In genomic region chr5:33932413-33932812, GRCm38 (mm10) we compare ENCODE assay signal across 24 mouse cellular contexts. TPM values are rescaled to one million over a fixed set of nuclear protein-coding genes. Genes with fewer than 3 reads are reported as not detected.
A peak's percentile ranks its signal among the peaks of the same experiment; 100 is the strongest.
DNase-seq lines count a peak whose midpoint lies in the region; ATAC-seq and TF ChIP-seq lines count a peak whose summit lies in the region.
"Had no signal": no experiment of that assay in that cellular context is flagged by ENCODE, and none has a peak within 500 bp of the region (broad histone marks: within the 10 kb centered on the region; RNA-seq: fewer than 3 reads in every experiment).

No protein-coding gene starts in this region.

- TF ChIP-seq EP300 in MEL (IDR thresholded peaks at IDR 0.05; ENCODE audit: low read depth in 1 of 2, low read length in 2 of 2): no peak

- H3K9me3 ChIP-seq in liver, embryonic 12.5 days (replicated peaks): peaks cover 7% of the 10 kb centered on the region; the same call in 1 of the 2 replicates
- H3K9me3 ChIP-seq in MEL (replicated peaks; ENCODE audit: insufficient read depth, low read length): no peaks in the 10 kb centered on the region
- H3K9me3 ChIP-seq in hindbrain, embryonic 10.5 days: peaks cover 18% of the 10 kb centered on the region; the same call in 1 of the 2 replicates
- H3K9me3 ChIP-seq in midbrain, embryonic 10.5 days (replicated peaks): peaks cover 19% of the 10 kb centered on the region
- H3K9me3 ChIP-seq: embryonic facial prominence, embryonic 13.5 days; hindbrain, embryonic 12.5 days had no signal

- H3K36me3 ChIP-seq in liver, adult 2 months (ENCODE audit: control insufficient read depth, insufficient read depth, low read length): peaks cover 13% of the 10 kb centered on the region; the same call in 1 of the 2 replicates
- H3K36me3 ChIP-seq in liver, embryonic 12.5 days: peaks cover 47% of the 10 kb centered on the region
- peaks cover 28 to 42% of the 10 kb centered on the region in 2 experiments for H3K36me3 ChIP-seq in MEL (ENCODE audit: control insufficient read depth in 1 of 2, insufficient read depth in 2 of 2, low read length in 2 of 2)
- peaks cover 58% of the 10 kb centered on the region for H3K36me3 ChIP-seq in hindbrain, embryonic 10.5 days
- H3K36me3 ChIP-seq in midbrain, embryonic 10.5 days: peaks cover 62% of the 10 kb centered on the region

- H3K4me2 ChIP-seq in liver, embryonic 12.5 days: no peak overlapping the region
- H3K4me2 ChIP-seq: embryonic facial prominence, embryonic 13.5 days; forebrain, embryonic 12.5 days; heart, embryonic 13.5 days; hindbrain, embryonic 12.5 days had no signal

- peak; percentile 40 for DNase-seq in liver, adult 2 months (ENCODE audit: extremely low read depth, low read depth, low spot score)
- DNase-seq in A20 (ENCODE audit: low read depth, low spot score) (peak; percentile 59), MEL (ENCODE audit: low read depth, low spot score) (peak; percentile 37)
- DNase-seq in hindbrain, embryonic 10.5 days (ENCODE audit: low spot score): no peak
- no peak for DNase-seq in midbrain, embryonic 10.5 days (ENCODE audit: low spot score)
- DNase-seq: adrenal gland, postnatal 10 days; B cell, adult 2 months; cerebellum, adult 11-12 months; cerebellum, adult 9-10 months; cerebellum, postnatal 25 days; gastrocnemius, postnatal 10 days; heart, postnatal 36 days; kidney, adult 11 months had no signal

- TF ChIP-seq RAD21 in MEL (IDR thresholded peaks at IDR 0.05; ENCODE audit: low read depth, low read length): no peak

- no peak overlapping the region for H3K9ac ChIP-seq in liver, adult 2 months (ENCODE audit: low read depth, low read length)
- no peak overlapping the region for H3K9ac ChIP-seq in liver, embryonic 12.5 days
- no peak overlapping the region for H3K9ac ChIP-seq in MEL (ENCODE audit: control insufficient read depth, low read depth, low read length, poor library complexity, severe bottlenecking)
- H3K9ac ChIP-seq: embryonic facial prominence, embryonic 13.5 days; forebrain, embryonic 12.5 days; heart, embryonic 13.5 days; hindbrain, embryonic 12.5 days had no signal

- no peak for TF ChIP-seq POLR2A in liver, adult 2 months (IDR thresholded peaks at IDR 0.05; ENCODE audit: extremely low read depth, insufficient read depth, low read length)
- no peak for TF ChIP-seq POLR2A in MEL (IDR thresholded peaks at IDR 0.05; ENCODE audit: control insufficient read depth in 1 of 2, insufficient read depth in 1 of 2, low read depth in 1 of 2, low read length in 2 of 2, poor library complexity in 1 of 2)

- peaks cover 35% of the 10 kb centered on the region for H3K79me2 ChIP-seq in liver, adult 2 months (ENCODE audit: control insufficient read depth, insufficient read depth, low read length)
- peaks cover 51% of the 10 kb centered on the region for H3K79me2 ChIP-seq in MEL (ENCODE audit: control insufficient read depth, insufficient read depth, low read length, poor library complexity)

- ATAC-seq in liver, embryonic 12.5 days: no peak
- ATAC-seq in megakaryocyte, adult 5-6 weeks (ENCODE audit: poor library complexity, severe bottlenecking): peak; percentile 55
- no peak for ATAC-seq in activated CD4-positive, CD25-positive, alpha-beta regulatory T cell, adult 4 months
- ATAC-seq: CD4-positive, CD25-positive, alpha-beta regulatory T cell, adult 4 months; forebrain, embryonic 16.5 days; hindbrain, embryonic 16.5 days; inflammation-experienced regulatory T-cells, adult 6 months had no signal

- H3K27me3 ChIP-seq in liver, adult 2 months (ENCODE audit: control insufficient read depth, insufficient read depth, low read length): no peaks in the 10 kb centered on the region
- no peaks in the 10 kb centered on the region for H3K27me3 ChIP-seq in liver, embryonic 12.5 days (replicated peaks)
- H3K27me3 ChIP-seq in MEL (ENCODE audit: control insufficient read depth in 1 of 2, insufficient read depth in 2 of 2, low read length in 2 of 2): no peaks in the 10 kb centered on the region
- no peaks in the 10 kb centered on the region for H3K27me3 ChIP-seq in hindbrain, embryonic 10.5 days (ENCODE audit: insufficient read depth, poor library complexity, severe bottlenecking)
- no peaks in the 10 kb centered on the region for H3K27me3 ChIP-seq in midbrain, embryonic 10.5 days (ENCODE audit: low read depth, poor library complexity, severe bottlenecking)
- H3K27me3 ChIP-seq: embryonic facial prominence, embryonic 13.5 days; forebrain, embryonic 12.5 days; heart, embryonic 13.5 days; hindbrain, embryonic 12.5 days had no signal

- 54% methylated on average over 2 of the region's 2 CpGs for WGBS in liver, adult 2 months
- WGBS in liver, embryonic 12.5 days (ENCODE audit: insufficient replicate concordance): 61% methylated on average over 2 of the region's 2 CpGs
- WGBS in hindbrain, embryonic 10.5 days: 76% methylated on average over 2 of the region's 2 CpGs
- WGBS in midbrain, embryonic 10.5 days: 84% methylated on average over 2 of the region's 2 CpGs

- no peak overlapping the region for H3K4me3 ChIP-seq in liver, adult 2 months (ENCODE audit: insufficient read depth, low read depth, low read length)
- no peak overlapping the region for H3K4me3 ChIP-seq in liver, embryonic 12.5 days
- no peak overlapping the region for H3K4me3 ChIP-seq in MEL (ENCODE audit: control insufficient read depth in 1 of 2, insufficient read depth in 1 of 2, low read depth in 2 of 2, low read length in 2 of 2)
- H3K4me3 ChIP-seq in hindbrain, embryonic 10.5 days: no peak overlapping the region
- H3K4me3 ChIP-seq in midbrain, embryonic 10.5 days: no peak overlapping the region
- H3K4me3 ChIP-seq: embryonic facial prominence, embryonic 13.5 days; forebrain, embryonic 12.5 days; heart, embryonic 13.5 days; hindbrain, embryonic 12.5 days had no signal

- no peak for TF ChIP-seq CTCF in liver, adult 2 months (IDR thresholded peaks at IDR 0.05; ENCODE audit: low read depth, low read length)
- no peak for TF ChIP-seq CTCF in MEL (IDR thresholded peaks at IDR 0.05 in 2 of 3, conservative IDR thresholded peaks at IDR 0.05 in 1 of 3; ENCODE audit: control insufficient read depth in 1 of 3, insufficient read depth in 1 of 3, low read depth in 2 of 3, low read length in 3 of 3, poor library complexity in 1 of 3, severe bottlenecking in 1 of 3)

- H3K27ac ChIP-seq in liver, adult 2 months (replicated peaks; ENCODE audit: insufficient read depth, low read depth, low read length): no peak overlapping the region
- H3K27ac ChIP-seq in liver, embryonic 12.5 days: no peak overlapping the region
- H3K27ac ChIP-seq in MEL (ENCODE audit: control insufficient read depth, low read depth, low read length): no peak overlapping the region
- H3K27ac ChIP-seq in hindbrain, embryonic 10.5 days: no peak overlapping the region
- no peak overlapping the region for H3K27ac ChIP-seq in midbrain, embryonic 10.5 days (replicated peaks)
- H3K27ac ChIP-seq: embryonic facial prominence, embryonic 13.5 days; forebrain, embryonic 12.5 days; heart, embryonic 13.5 days; hindbrain, embryonic 12.5 days had no signal

- H3K4me1 ChIP-seq in liver, adult 2 months (ENCODE audit: control insufficient read depth, insufficient read depth, low read length): peaks cover 14% of the 10 kb centered on the region
- peaks cover 36% of the 10 kb centered on the region for H3K4me1 ChIP-seq in liver, embryonic 12.5 days
- H3K4me1 ChIP-seq in MEL (ENCODE audit: control insufficient read depth in 1 of 2, insufficient read depth in 2 of 2, low read length in 2 of 2): peaks cover 19 to 20% of the 10 kb centered on the region in 2 experiments
- H3K4me1 ChIP-seq in hindbrain, embryonic 10.5 days (replicated peaks): peaks cover 30% of the 10 kb centered on the region
- peaks cover 30% of the 10 kb centered on the region for H3K4me1 ChIP-seq in midbrain, embryonic 10.5 days

TF ChIP-seq in MEL, 35 proteins besides CTCF, POLR2A, EP300 and RAD21:
- TF ChIP-seq POLR2AphosphoS5 (IDR thresholded peaks at IDR 0.05; ENCODE audit: borderline replicate concordance, low read depth, low read length) (no peak), JUND (IDR thresholded peaks at IDR 0.05; ENCODE audit: low read depth, low read length) (no peak), TCF12 (IDR thresholded peaks at IDR 0.05; ENCODE audit: low read depth, low read length) (no peak), CHD2 (IDR thresholded peaks at IDR 0.05; ENCODE audit: low read length) (no peak), MYC (IDR thresholded peaks at IDR 0.05; ENCODE audit: low read depth, low read length) (no peak), ETS1 (IDR thresholded peaks at IDR 0.05; ENCODE audit: low read depth, low read length) (no peak), ZKSCAN1 (IDR thresholded peaks at IDR 0.05; ENCODE audit: low read depth, low read length) (no peak), ZNF384 (IDR thresholded peaks at IDR 0.05; ENCODE audit: low read depth, low read length) (no peak), ELF1 (IDR thresholded peaks at IDR 0.05; ENCODE audit: low read depth, low read length) (no peak)

RNA-seq across cellular contexts. Expression of gene Nelfa, which starts 3.8 kb away (rescaled TPM):
- 2.6 and 3.7 TPM in 2 replicates for total RNA-seq in liver, adult 2 months (2014; rRNA removed)
- 13.0 and 16.8 TPM in 2 replicates for polyA plus RNA-seq in liver, adult 2 months (2012; rRNA removed)
- 42.7 and 42.9 TPM in 2 replicates for polyA plus RNA-seq in liver, embryonic 12.5 days (2016; fragmentation: Nextera tagmentation; extraction: Ambion mirVana)
- total RNA-seq in MEL (2012; rRNA removed): 58.7 and 60.5 TPM in 2 replicates
- polyA plus RNA-seq in MEL (2012; ENCODE audit: insufficient read depth in 1 of 2, insufficient read length in 2 of 2, low read depth in 1 of 2, low replicate concordance in 2 of 2, missing spikeins in 1 of 2): 100 to 1,000 TPM; 117 to 207 TPM
- 26.5 and 28.4 TPM in 2 replicates for total RNA-seq in megakaryocyte, adult 5-6 weeks (2015)
- 25.6 and 30.7 TPM in 2 replicates for total RNA-seq in megakaryocyte, adult 5-6 weeks (2017)
- 75.4 and 84.1 TPM in 2 replicates for polyA plus RNA-seq in hindbrain, embryonic 10.5 days (2016; fragmentation: Nextera tagmentation; extraction: Ambion mirVana)
- 85.4 and 88.1 TPM in 2 replicates for polyA plus RNA-seq in midbrain, embryonic 10.5 days (2016; fragmentation: Nextera tagmentation; extraction: Ambion mirVana)
- polyA plus RNA-seq in activated CD4-positive, CD25-positive, alpha-beta regulatory T cell, adult 4 months (2017; shearing (Covaris generic)): 10 to 100 TPM; 34.5 to 42.9 TPM

RNA-seq across cellular contexts. Expression of gene Gm1673, which starts 50.8 kb away (rescaled TPM):
- 0.37 and 1.3 TPM in 2 replicates for total RNA-seq in liver, adult 2 months (2014; rRNA removed)
- 1.6 and 2.3 TPM in 2 replicates for polyA plus RNA-seq in liver, adult 2 months (2012; rRNA removed)
- 11.6 and 13.0 TPM in 2 replicates for polyA plus RNA-seq in liver, embryonic 12.5 days (2016; fragmentation: Nextera tagmentation; extraction: Ambion mirVana)
- total RNA-seq in MEL (2012; rRNA removed): not detected in 2 replicates
- polyA plus RNA-seq in MEL (2012; ENCODE audit: insufficient read depth in 1 of 2, insufficient read length in 2 of 2, low read depth in 1 of 2, low replicate concordance in 2 of 2, missing spikeins in 1 of 2): not detected
- 0.48 and 1.5 TPM in 2 replicates for total RNA-seq in megakaryocyte, adult 5-6 weeks (2015)
- total RNA-seq in megakaryocyte, adult 5-6 weeks (2017): 2.0 and 3.8 TPM in 2 replicates
- 258 and 370 TPM in 2 replicates for polyA plus RNA-seq in hindbrain, embryonic 10.5 days (2016; fragmentation: Nextera tagmentation; extraction: Ambion mirVana)
- 288 and 309 TPM in 2 replicates for polyA plus RNA-seq in midbrain, embryonic 10.5 days (2016; fragmentation: Nextera tagmentation; extraction: Ambion mirVana)
- not detected for polyA plus RNA-seq in activated CD4-positive, CD25-positive, alpha-beta regulatory T cell, adult 4 months (2017; shearing (Covaris generic))
- polyA plus RNA-seq: CD4-positive, CD25-positive, alpha-beta regulatory T cell, adult 4 months had no signal

Comparison
In these comparisons a context has a peak if more than half of its experiments do, and no peak if none do; other contexts are left out.
1. DNase-seq: peak in liver, adult 2 months (single experiment), A20 (single experiment) and MEL (single experiment); none in hindbrain, embryonic 10.5 days (single experiment) and midbrain, embryonic 10.5 days (single experiment).
2. RNA of gene Gm1673, which starts 50.8 kb away (polyA plus RNA-seq): 258 to 370 TPM in hindbrain, embryonic 10.5 days and 288 to 309 TPM in midbrain, embryonic 10.5 days; 11.6 to 13.0 TPM in liver, embryonic 12.5 days, 1.6 to 2.3 TPM in liver, adult 2 months, not detected in MEL and not detected in activated CD4-positive, CD25-positive, alpha-beta regulatory T cell, adult 4 months; every median in the first group is over 10 times any median in the second.